Mouse (Mus musculus): ENCODE results near the gene Uap1l1. TPM values are rescaled to one million over a fixed set of nuclear protein-coding genes. Genes with fewer than 3 reads are reported as not detected.

Uap1l1 gene
- polyA plus RNA-seq, 1 experiment from 2014 or later: 25.0 TPM

DNA sequence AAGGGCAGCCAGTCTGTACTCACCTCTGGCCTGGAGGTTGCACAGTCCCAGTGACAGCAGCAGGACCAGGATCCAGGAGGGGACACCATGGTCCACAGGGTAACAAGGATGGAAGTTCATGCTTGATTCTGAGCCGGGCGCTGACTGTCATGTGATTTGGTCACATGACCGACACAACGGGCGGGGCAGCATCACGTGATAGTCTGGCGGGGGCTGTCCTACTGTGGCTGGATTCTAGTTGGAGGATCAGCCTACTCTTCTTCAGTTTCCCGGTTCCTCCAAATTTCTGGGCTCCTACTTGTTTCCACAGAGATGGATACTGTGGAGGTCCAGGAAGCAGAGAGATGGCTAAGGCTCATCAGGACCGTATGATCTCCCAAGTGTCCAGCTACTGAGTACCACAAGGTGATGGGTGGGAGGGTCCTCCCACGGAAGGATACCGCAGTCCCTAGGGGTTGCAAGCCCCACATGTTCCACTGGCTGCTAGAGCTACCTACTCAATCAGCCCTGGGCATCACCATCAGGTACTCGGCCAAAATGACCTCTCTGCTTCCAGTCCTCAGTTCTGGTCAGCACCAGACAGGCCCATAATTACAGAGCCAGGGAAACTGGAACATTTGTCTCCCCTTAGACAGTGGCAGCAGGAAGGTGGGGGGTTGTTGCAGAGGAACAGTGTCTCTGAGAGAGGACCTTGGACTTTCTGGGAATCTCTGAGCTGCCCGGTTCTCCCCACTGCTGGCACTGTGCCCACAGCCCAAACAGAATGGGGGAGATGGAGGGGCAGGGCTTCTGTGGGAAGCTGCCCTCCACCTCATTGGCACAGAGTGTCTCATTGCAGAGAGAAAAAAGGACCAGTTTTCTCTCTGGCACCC is 9.0 kb downstream of the Uap1l1 start, which contains the start of gene Dpp7:
Dpp7 (minus strand) TSS at position 152 of the 872 bp plus-strand sequence.
- 5% methylated on average over 13 of the region's 13 CpGs for WGBS
- ATAC-seq (ENCODE audit: low FRiP score, low TSS enrichment): peak; percentile 80
- Histone ChIP-seq H3K27me3 (ENCODE audit: control insufficient read depth, insufficient read depth, low read length) (no peaks in the 10 kb centered on the region), H3K4me2 (replicated peaks; ENCODE audit: low read depth, low read length) (peak within 1 kb of the TSS; percentile 86), H3K27ac (ENCODE audit: low read depth, low read length) (no peak within 1 kb of the TSS), H3K9me3 (ENCODE audit: control insufficient read depth, low read length) (no peaks in the 10 kb centered on the region), H3K4me3 (ENCODE audit: low read length) (peak within 1 kb of the TSS; percentile 58), H3K36me3 (ENCODE audit: control insufficient read depth, insufficient read depth, low read length) (peaks cover 20% of the 10 kb centered on the region), H3K4me1 (ENCODE audit: control insufficient read depth, insufficient read depth, low read length) (peaks cover 12% of the 10 kb centered on the region), H3K9ac (ENCODE audit: low read depth, low read length) (peak within 1 kb of the TSS; percentile 58)

DNA sequence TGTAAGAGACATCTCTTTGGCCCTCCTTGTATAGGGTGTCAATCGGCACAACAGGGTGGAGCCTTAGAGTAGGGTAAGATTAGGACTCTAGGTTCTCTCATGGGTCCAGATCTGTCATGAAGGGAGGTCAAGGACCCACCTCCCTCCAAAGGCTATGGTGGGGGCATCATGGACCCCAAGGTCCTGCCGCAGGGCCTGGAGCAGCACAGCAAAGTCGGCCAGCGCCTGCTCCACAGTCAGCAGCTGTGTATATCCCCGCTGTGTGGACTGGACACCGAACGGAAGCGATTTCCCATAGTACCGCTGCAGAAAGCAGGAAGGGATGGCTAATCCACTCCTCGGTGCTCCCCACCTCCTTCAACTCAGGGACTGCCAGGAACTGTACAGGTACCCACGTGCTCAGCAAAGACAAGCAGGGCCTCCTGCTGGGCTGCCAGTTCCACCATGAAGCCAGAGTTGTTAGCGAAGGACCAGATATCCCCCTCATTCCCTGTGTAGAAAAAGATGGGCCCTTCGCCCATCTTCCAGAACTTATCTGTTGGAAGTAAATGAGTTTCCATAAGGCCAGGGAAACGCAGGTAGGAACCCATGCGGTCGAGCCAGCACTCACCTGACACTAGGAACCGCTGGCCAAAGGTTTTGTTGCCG is 9.9 kb downstream of the Uap1l1 start:
- peak overlapping the region; percentile 58 for H3K4me3 ChIP-seq (ENCODE audit: low read length)
- ATAC-seq (ENCODE audit: low FRiP score, low TSS enrichment): peak; percentile 16; the same call in 1 of the 2 replicates

DNA sequence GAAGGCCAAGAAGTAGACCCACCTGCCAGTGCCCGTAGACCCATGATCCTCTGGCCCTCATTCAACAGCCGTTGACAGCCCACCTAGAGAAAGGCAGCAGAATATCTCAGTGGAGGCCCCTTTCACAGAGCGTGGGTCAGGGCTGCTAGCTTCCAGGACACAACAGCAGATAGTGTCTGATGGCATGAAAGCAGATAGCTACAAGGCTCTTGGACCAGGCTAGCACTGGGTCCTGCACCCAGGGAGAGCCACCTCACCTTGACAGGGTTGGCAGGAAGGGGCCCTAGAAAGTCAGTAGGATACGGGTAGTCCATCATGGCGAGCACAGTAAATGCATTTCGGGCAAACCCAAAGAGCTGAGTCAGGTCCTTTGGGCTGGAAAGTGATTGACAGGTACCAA is 11.3 kb downstream of the Uap1l1 start:
- no peak overlapping the region for H3K27ac ChIP-seq (ENCODE audit: low read depth, low read length)
- no peak overlapping the region for H3K4me3 ChIP-seq (ENCODE audit: low read length)
- 84% methylated on average over 6 of the region's 6 CpGs for WGBS
- peaks cover 12% of the 10 kb centered on the region for H3K4me1 ChIP-seq (ENCODE audit: control insufficient read depth, insufficient read depth, low read length)
- H3K9ac ChIP-seq (ENCODE audit: low read depth, low read length): no peak overlapping the region
- no peaks in the 10 kb centered on the region for H3K9me3 ChIP-seq (ENCODE audit: control insufficient read depth, low read length)
- H3K27me3 ChIP-seq (ENCODE audit: control insufficient read depth, insufficient read depth, low read length): no peaks in the 10 kb centered on the region
- H3K4me2 ChIP-seq (replicated peaks; ENCODE audit: low read depth, low read length): no peak overlapping the region
- H3K36me3 ChIP-seq (ENCODE audit: control insufficient read depth, insufficient read depth, low read length): peaks cover 43% of the 10 kb centered on the region
- no peak for ATAC-seq (ENCODE audit: low FRiP score, low TSS enrichment)

More for the DNA sequence above, 9.9 kb downstream of the Uap1l1 start:
- Histone ChIP-seq H3K9me3 (ENCODE audit: control insufficient read depth, low read length) (no peaks in the 10 kb centered on the region), H3K36me3 (ENCODE audit: control insufficient read depth, insufficient read depth, low read length) (peaks cover 29% of the 10 kb centered on the region), H3K4me1 (ENCODE audit: control insufficient read depth, insufficient read depth, low read length) (peaks cover 12% of the 10 kb centered on the region), H3K4me2 (replicated peaks; ENCODE audit: low read depth, low read length) (peak overlapping the region; percentile 86), H3K27ac (ENCODE audit: low read depth, low read length) (no peak overlapping the region), H3K27me3 (ENCODE audit: control insufficient read depth, insufficient read depth, low read length) (no peaks in the 10 kb centered on the region), H3K9ac (ENCODE audit: low read depth, low read length) (peak overlapping the region; percentile 58)
- 33% methylated on average over 18 of the region's 18 CpGs for WGBS

GRCm38 (mm10) chr2:25350701-25351100 is 14.8 kb downstream of the Uap1l1 start:
- H3K9me3 ChIP-seq (ENCODE audit: control insufficient read depth, low read length): no peaks in the 10 kb centered on the region
- WGBS: 94% methylated on average over 3 of the region's 3 CpGs
- H3K9ac ChIP-seq (ENCODE audit: low read depth, low read length): no peak overlapping the region
- no peak for ATAC-seq (ENCODE audit: low FRiP score, low TSS enrichment)
- H3K4me1 ChIP-seq (ENCODE audit: control insufficient read depth, insufficient read depth, low read length): peaks cover 3% of the 10 kb centered on the region; the same call in 1 of the 2 replicates
- no peaks in the 10 kb centered on the region for H3K27me3 ChIP-seq (ENCODE audit: control insufficient read depth, insufficient read depth, low read length)
- H3K27ac ChIP-seq (ENCODE audit: low read depth, low read length): no peak overlapping the region
- H3K4me3 ChIP-seq (ENCODE audit: low read length): no peak overlapping the region
- peaks cover 75% of the 10 kb centered on the region for H3K36me3 ChIP-seq (ENCODE audit: control insufficient read depth, insufficient read depth, low read length)
- H3K4me2 ChIP-seq (replicated peaks; ENCODE audit: low read depth, low read length): no peak overlapping the region

- Histone ChIP-seq H3K4me3 (ENCODE audit: low read length) (no peak overlapping the region), H3K36me3 (ENCODE audit: control insufficient read depth, insufficient read depth, low read length) (peaks cover 87% of the 10 kb centered on the region), H3K27ac (ENCODE audit: low read depth, low read length) (no peak overlapping the region), H3K9ac (ENCODE audit: low read depth, low read length) (no peak overlapping the region), H3K4me2 (replicated peaks; ENCODE audit: low read depth, low read length) (no peak overlapping the region), H3K9me3 (ENCODE audit: control insufficient read depth, low read length) (no peaks in the 10 kb centered on the region), H3K27me3 (ENCODE audit: control insufficient read depth, insufficient read depth, low read length) (no peaks in the 10 kb centered on the region), H3K4me1 (ENCODE audit: control insufficient read depth, insufficient read depth, low read length) (no peaks in the 10 kb centered on the region)
- no peak for ATAC-seq (ENCODE audit: low FRiP score, low TSS enrichment)
- 89% methylated on average over 4 of the region's 4 CpGs for WGBS
Observed at GRCm38 (mm10) chr2:25349499-25349898, 16.0 kb downstream of the Uap1l1 start.

DNA sequence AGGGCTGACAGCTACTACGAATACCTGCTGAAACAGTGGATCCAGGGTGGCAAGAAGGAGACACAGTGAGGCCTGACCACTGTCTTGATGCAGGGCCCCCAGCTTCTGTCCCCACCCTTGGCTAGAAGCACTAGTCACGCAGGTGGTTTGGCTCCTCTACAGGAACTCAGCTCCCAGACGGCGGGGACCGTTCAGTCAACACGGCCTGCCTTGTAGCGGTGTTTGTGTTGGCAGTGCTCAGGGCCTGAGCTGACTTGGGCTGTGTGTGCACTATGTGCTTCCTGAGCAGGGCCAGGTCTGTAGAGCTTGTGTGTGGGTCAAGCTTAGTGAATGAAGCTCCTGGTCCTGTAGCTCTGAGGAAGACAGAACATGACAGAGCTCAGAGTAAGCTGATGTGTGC is 17.3 kb downstream of the Uap1l1 start:
- no peak overlapping the region for H3K9ac ChIP-seq (ENCODE audit: low read depth, low read length)
- ATAC-seq (ENCODE audit: low FRiP score, low TSS enrichment): no peak
- H3K4me3 ChIP-seq (ENCODE audit: low read length): no peak overlapping the region
- WGBS: 86% methylated on average over 7 of the region's 7 CpGs
- H3K27me3 ChIP-seq (ENCODE audit: control insufficient read depth, insufficient read depth, low read length): no peaks in the 10 kb centered on the region
- no peak overlapping the region for H3K4me2 ChIP-seq (replicated peaks; ENCODE audit: low read depth, low read length)
- no peaks in the 10 kb centered on the region for H3K4me1 ChIP-seq (ENCODE audit: control insufficient read depth, insufficient read depth, low read length)
- H3K27ac ChIP-seq (ENCODE audit: low read depth, low read length): no peak overlapping the region
- H3K36me3 ChIP-seq (ENCODE audit: control insufficient read depth, insufficient read depth, low read length): peaks cover 96% of the 10 kb centered on the region
- H3K9me3 ChIP-seq (ENCODE audit: control insufficient read depth, low read length): no peaks in the 10 kb centered on the region

GRCm38 (mm10) chr2:25338303-25338702 is 27.2 kb downstream of the Uap1l1 start:
- no peak for ATAC-seq (ENCODE audit: low FRiP score, low TSS enrichment)
- no peak overlapping the region for H3K9ac ChIP-seq (ENCODE audit: low read depth, low read length)
- H3K27me3 ChIP-seq (ENCODE audit: control insufficient read depth, insufficient read depth, low read length): no peaks in the 10 kb centered on the region
- peaks cover 2% of the 10 kb centered on the region for H3K4me1 ChIP-seq (ENCODE audit: control insufficient read depth, insufficient read depth, low read length)
- peaks cover 81% of the 10 kb centered on the region for H3K36me3 ChIP-seq (ENCODE audit: control insufficient read depth, insufficient read depth, low read length)
- H3K27ac ChIP-seq (ENCODE audit: low read depth, low read length): no peak overlapping the region
- H3K4me2 ChIP-seq (replicated peaks; ENCODE audit: low read depth, low read length): no peak overlapping the region
- no peaks in the 10 kb centered on the region for H3K9me3 ChIP-seq (ENCODE audit: control insufficient read depth, low read length)
- 93% methylated on average over 6 of the region's 6 CpGs for WGBS
- H3K4me3 ChIP-seq (ENCODE audit: low read length): no peak overlapping the region

DNA sequence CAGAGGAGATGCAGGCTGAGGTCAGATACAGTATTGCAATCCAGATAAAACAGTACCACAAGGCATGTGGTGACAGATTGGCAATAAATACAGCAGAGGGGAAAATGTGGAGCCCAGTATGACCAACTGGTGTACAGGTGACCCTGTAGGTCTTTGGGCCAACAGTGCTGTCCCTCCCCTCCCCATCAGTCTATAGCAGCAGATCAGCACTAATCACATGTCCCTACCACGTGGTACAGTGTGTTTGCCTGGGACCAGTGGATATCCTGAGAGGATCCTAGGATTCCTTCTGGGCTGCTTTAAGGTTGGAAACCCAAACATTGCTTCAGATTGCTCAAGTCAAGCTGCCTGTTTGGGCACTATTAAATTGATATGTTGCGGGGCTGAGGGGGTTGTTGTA is 31.9 kb downstream of the Uap1l1 start:
- ATAC-seq (ENCODE audit: low FRiP score, low TSS enrichment): no peak
- Histone ChIP-seq H3K4me3 (ENCODE audit: low read length) (peak overlapping the region; percentile 95), H3K9ac (ENCODE audit: low read depth, low read length) (peak overlapping the region; percentile 95; the same call in 1 of the 2 replicates), H3K4me1 (ENCODE audit: control insufficient read depth, insufficient read depth, low read length) (peaks cover 10% of the 10 kb centered on the region), H3K27me3 (ENCODE audit: control insufficient read depth, insufficient read depth, low read length) (no peaks in the 10 kb centered on the region), H3K4me2 (replicated peaks; ENCODE audit: low read depth, low read length) (peak overlapping the region; percentile 80), H3K27ac (ENCODE audit: low read depth, low read length) (no peak overlapping the region), H3K36me3 (ENCODE audit: control insufficient read depth, insufficient read depth, low read length) (peaks cover 47% of the 10 kb centered on the region), H3K9me3 (ENCODE audit: control insufficient read depth, low read length) (no peaks in the 10 kb centered on the region)
- 84% methylated on average over 2 of the region's 2 CpGs for WGBS

Data from kidney, embryonic 14.5 days (tissue).